Mouse (Mus musculus) layer of hippocampus, postnatal 36 days (tissue): ENCODE measurements around the gene Aox1. TPM values are rescaled to one million over a fixed set of nuclear protein-coding genes. Genes with fewer than 3 reads are reported as not detected.
"Not testable (repeated sequence)": the region's sequence is repeated elsewhere in the genome, so short reads cannot be mapped to it uniquely, and the experiment has no call there.

ENCODE experiments used
- DNase-seq, 2 experiments: peaks; one replicate each; pipeline ENCODE4 v3.0.0; 2022
- total RNA-seq, 2 experiments: library from RNA; stranded (reverse); gene quantifications; 2 replicates each; pipeline ENCODE4 v1.2.3; 2021

Aox1 gene
- total RNA-seq = 1 to 10 TPM; 3.0 to 4.2 TPM

DNA sequence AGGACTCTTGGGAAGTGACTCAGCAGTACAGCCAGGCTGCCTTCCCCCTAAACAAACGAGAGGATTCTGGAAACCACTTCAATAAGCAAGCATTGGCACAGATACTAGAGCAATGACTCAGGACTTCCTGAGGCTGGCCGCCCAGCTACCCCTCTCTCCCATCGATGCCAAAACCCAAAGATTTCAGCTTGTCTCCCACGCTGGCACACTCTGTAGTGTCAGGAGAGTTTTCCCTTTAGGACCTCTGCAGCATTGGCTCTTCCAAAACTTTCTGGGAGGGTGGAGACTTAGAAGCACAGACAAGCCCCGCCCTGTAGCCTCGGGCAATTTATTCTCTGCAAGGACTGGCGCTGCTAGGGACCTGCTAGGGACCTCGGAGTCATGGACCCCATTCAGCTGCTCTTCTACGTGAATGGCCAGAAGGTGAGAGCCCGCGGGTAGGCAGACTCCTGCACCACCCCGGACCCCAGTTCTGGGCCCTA is at the start of gene Aox1:
Aox1 (plus strand) TSS at position 296 of the 482 bp plus-strand sequence.
- peak; percentile 26 to 37 for DNase-seq

GRCm38 (mm10) chr1:57989052-57989600 is 40.6 kb upstream of the Aox1 start:
- DNase-seq = no peak

DNA sequence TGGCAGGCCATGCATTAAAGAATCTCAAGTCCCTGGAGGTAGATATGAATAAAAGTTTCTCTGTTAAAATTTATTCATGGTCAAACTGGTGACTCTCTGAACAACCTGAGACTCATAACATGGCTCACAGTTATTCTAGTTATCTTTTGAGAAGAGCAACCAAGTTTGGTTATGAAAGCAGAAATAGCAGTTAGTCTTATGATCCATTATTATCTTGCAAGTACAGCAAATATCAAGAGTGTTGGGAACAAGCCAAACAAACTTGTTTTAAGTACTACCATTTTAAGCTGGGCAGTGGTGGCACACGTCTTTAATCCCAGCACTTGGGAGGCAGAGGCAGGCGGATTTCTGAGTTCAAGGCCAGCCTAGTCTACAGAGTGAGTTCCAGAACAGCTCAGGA is 38.5 kb upstream of the Aox1 start:
- no peak for DNase-seq

- peak; percentile 83 to 86 for DNase-seq
Measured at GRCm38 (mm10) chr1:57995432-57996132, 34.1 kb upstream of the Aox1 start, which contains the start of gene Sgo2a. Gene Sgo2a (plus strand): TSS chr1:57995971.

GRCm38 (mm10) chr1:57996133-57996615 is 33.6 kb upstream of the Aox1 start:
- DNase-seq = no peak

DNA sequence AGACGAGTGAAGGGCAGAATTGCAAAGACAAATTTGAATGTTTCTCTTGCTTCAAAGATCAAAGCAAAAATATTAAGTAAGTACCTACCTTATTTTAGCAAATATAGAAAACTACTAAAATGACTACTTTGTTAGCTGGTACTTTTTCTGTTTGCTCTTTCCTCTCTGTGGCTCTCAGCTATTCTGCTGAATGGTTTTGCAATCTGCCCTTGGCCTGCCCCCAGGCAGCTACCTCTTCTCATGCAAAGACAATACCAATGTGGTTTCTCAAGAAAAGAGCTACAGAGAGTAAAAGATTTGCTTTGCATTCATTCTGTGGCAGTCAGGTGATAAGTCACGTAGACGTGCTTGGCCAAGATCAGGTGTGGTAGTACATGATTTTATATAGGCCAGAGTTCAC is 31.6 kb upstream of the Aox1 start:
- no peak for DNase-seq

DNA sequence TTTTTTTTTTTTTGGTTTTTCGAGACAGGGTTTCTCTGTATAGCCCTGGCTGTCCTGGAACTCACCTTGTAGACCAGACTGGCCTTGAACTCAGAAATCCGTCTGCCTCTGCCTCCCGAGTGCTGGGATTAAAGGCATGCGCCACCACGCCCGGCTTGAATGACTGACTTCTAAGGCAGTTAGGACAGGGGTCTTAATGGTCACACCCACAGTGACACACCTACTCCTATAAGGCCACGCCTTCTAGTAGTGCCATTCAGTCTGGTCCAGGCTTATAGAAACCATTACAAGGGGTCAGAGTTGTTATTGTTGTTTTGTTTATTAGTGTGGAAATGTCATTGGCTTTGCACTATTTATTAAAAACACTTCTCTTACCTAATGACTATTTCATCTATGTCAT is 23.3 kb upstream of the Aox1 start:
- DNase-seq = not testable (repeated sequence)

DNA sequence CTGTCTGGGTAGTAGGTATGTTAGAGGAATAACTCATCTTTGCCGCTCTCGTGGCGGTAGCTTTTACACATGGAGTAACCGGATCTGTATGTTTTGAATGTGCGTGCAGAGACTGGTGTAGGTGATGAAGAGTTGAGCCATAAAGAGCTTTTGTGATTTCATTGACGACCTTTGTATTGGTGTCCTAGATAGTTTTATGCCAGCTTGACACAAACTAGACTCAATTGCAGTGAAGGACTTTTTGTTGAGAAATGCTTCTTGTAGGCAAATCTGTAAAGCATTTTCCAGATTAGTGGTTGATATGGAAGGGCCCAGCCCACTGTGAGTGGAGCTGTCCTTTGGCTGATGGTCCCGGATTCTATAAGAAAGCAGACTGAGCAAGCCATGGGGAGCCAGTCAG is 10.9 kb upstream of the Aox1 start, which contains the start of gene Kctd18:
Kctd18 (minus strand) TSS at position 101 of the 400 bp plus-strand sequence.
- no peak for DNase-seq

DNA sequence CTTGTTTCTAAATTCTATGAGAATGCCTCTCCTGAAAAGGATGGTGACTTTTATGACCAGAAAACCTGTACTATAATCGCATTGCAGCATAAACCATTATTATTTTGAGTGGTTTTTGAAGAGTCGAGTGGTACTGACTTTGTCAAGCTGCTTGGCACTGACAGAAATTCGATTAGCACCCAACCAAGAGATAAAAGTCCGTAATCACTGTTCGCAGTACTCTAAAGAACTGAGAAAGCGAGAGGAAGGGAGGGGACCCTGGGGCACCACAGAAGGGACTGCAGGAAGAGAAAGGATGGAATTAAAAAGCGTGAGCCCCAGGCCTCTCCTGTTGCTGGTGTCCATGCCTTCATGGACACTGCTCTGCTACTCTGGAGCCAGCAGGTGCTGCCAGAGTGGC is 2.0 kb upstream of the Aox1 start:
- DNase-seq = no peak

DNA sequence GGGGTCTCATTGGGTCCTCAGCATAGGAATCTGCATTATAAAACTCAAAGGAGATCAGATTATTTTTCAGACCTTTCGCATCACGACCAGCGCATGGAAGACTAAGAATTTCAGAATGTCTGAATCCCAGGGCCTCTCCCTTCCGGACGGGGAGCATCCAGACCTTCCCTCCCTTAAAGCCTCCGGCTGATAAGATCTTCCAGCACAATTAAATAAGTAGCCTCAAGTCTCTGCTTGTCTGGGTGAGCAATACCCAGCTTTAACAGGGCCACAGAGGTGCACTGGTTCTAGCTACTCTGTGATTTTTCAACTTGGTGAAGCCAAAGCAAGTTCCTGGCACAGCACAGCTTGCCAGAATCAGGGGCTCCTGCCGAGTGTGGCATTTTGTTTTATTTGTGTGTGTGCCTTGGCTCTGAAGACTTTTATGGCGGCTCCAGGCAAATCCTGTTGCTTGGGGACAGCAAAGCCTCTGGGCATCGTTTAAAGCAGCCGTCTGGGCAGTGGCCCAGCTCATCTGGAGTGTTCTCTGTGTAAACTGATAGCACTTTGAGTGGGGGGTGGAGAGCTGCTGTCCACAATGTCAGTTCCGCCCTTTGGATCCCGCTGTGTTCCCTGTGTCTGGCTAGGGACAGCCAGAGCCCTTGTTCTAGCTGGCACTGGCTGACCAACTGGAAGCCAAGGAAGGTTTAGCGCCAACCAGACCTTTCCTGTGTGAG is 583 bp downstream of the Aox1 start:
- peak; percentile 55 to 65 for DNase-seq

GRCm38 (mm10) chr1:58031160-58031769 is 1.5 kb downstream of the Aox1 start:
- DNase-seq = peak; percentile 23 to 27

GRCm38 (mm10) chr1:58037306-58037705 is 7.6 kb downstream of the Aox1 start:
- not testable (repeated sequence) for DNase-seq

GRCm38 (mm10) chr1:58045076-58045475 is 15.3 kb downstream of the Aox1 start:
- DNase-seq = no peak

- peak; percentile 24 for DNase-seq
Measured at GRCm38 (mm10) chr1:58045546-58045945, 15.8 kb downstream of the Aox1 start.

DNA sequence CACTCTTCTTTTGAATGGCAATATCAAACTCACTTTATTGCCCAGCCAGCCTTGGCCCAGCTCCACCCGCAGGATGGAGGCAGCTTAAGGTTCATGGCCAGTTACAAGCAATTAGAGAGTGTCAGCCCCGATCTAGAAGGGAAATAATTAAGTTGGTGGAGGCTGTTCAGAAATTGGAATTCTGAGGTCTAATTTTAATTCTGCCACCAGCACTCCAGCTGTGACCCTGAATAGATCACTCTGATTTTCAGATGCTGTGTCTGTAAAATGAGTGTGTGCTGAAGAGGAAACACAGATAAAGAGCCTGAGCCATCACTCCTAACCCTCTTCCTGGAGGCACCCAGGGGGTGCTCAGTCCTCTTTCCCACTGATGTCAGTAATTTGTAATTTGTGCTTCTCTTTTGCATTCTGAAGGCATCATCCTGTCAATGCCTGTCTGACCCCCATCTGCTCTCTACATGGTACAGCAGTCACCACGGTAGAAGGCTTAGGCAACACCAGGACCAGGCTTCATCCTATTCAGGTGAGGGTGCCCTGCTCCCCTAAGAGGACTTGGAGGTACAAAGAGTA is 17.1 kb downstream of the Aox1 start:
- DNase-seq = no peak

DNA sequence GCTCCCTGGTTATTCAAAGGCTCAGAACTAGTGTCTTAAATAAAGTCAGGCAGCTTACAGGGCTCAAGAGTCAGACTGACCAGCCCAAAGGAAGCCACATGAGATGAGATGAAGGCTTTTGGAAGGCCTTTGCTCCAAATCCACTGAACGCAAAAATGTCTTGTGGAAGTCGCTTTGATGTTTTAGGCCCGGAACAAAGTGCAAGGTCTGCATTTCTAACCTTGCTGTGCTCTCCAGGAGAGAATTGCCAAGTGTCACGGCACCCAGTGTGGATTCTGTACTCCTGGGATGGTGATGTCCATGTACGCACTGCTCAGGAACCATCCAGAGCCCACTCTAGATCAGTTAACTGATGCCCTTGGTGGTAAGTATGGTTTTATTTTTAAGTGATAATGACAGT is 19.4 kb downstream of the Aox1 start:
- DNase-seq = no peak

DNA sequence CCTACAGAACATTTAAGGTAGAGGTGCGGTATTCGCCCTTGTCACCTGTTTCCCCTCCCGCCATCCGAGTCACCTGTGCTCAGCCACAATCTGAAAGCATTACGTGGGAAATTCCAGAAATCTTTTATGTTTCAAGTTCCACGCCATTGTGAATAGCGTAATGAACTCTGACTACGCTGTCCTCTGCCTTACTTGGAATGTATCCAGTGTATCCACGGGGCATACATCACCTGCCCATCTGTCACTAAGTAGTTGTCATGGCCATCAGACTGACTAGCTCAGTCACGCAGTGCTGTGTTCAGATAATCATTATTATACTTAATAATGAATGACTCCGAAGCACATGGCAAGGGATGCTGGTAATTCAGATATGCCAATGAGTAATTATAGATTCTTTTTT is 25.9 kb downstream of the Aox1 start:
- DNase-seq = no peak

- no peak for DNase-seq
Measured at GRCm38 (mm10) chr1:58056074-58056807, 26.5 kb downstream of the Aox1 start.

- DNase-seq = no peak
Measured at GRCm38 (mm10) chr1:58056939-58057338, 27.2 kb downstream of the Aox1 start.

DNA sequence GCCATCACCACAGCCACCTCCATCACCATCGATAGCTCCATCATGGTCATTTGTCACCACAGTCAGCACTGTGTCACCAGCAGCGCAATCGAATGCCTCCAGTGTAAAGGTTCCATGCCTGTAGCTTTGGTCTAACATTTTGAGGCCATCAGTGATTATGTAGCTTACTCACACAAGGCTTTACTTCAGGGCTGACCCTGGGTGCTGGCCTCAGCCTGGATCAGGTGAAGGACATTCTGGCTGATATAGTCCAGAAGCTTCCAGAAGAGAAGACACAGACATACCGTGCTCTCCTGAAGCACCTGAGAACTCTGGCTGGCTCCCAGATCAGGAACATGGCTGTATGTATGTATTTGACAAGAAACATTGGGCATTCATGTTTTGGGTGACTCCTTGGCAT is 29.1 kb downstream of the Aox1 start:
- no peak for DNase-seq

DNA sequence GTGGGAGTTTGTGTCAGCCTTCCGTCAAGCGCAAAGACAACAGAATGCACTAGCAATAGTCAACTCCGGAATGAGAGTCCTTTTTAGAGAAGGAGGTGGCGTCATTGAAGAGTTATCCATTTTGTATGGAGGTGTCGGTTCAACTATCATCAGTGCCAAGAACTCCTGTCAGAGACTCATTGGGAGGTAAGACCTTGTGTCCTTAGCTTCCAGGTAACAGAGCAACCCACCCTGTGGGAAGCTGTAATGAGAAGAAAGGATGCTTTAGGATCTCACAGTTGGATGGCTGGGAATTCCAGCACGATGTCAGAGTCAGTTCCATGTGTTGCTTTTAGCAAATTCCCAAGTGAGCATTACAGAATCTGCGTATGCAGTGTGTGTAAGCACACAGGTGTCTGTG is 32.4 kb downstream of the Aox1 start:
- no peak for DNase-seq

GRCm38 (mm10) chr1:58065151-58065550 is 35.4 kb downstream of the Aox1 start:
- DNase-seq = no peak
